Mouse (Mus musculus): ENCODE results near the gene Dscam. TPM values are rescaled to one million over a fixed set of nuclear protein-coding genes. Genes with fewer than 3 reads are reported as not detected.

Gene Dscam
- total RNA-seq, 4 experiments from 2014 or later: 31.5 to 41.2 (median 37.1) TPM

GRCm38 (mm10) chr16:97110028-97110427, 60.5 kb downstream of the Dscam start:
- peak in 1 of 2 experiments; percentile 27 for DNase-seq (ENCODE audit: low spot score in 2 of 2)

GRCm38 (mm10) chr16:97105266-97105665, 65.3 kb downstream of the Dscam start:
- no peak for DNase-seq (ENCODE audit: low spot score in 2 of 2)

DNA sequence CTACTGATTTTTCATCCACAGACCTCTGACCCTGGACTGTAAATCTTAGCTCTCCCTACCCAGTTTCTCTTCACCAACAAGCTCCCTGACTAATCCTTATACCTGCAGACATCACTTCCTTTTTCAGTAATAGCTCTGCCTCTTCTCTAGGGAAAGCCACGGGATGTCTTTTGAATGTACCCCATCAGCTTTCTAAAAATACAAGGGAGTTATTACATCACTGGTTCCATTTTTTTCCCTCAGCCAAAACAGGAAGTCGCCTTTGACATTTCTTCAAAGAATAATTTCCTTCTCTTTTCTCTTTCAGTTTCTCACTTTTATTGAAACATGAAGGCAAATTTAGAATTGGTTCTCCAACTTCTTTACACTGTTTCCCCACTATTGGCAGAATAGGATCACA, 67.5 kb downstream of the Dscam start:
- DNase-seq (ENCODE audit: low spot score in 2 of 2): no peak

- DNase-seq (ENCODE audit: low spot score in 2 of 2): no peak
Observed at GRCm38 (mm10) chr16:97100091-97100490, 70.5 kb downstream of the Dscam start.

DNA sequence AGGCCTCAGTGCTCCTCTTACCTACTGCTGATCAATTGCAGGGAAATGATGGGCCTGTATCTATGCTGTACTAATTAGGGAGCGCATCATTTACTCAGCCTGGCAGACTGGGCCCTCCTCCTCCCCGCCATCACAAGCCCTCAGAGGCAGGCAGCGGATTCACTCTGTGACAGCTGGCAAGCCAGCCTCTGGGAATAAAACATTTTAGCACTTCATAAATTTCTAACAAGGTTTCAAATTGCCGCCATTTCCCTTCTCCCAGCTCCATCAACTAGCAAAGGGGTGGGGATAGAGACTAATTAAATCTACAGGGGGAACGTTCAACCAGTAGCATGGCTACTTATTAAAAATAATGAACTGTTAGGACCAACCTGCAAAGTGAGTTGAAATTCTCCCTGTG, 72.0 kb downstream of the Dscam start:
- DNase-seq (ENCODE audit: low spot score in 2 of 2): no peak

- DNase-seq (ENCODE audit: low spot score in 2 of 2): peak in 1 of 2 experiments; percentile 83
Observed at GRCm38 (mm10) chr16:97096709-97097108, 73.8 kb downstream of the Dscam start.

- DNase-seq (ENCODE audit: low spot score in 2 of 2): no peak
Observed at GRCm38 (mm10) chr16:97095496-97095895, 75.1 kb downstream of the Dscam start.

DNA sequence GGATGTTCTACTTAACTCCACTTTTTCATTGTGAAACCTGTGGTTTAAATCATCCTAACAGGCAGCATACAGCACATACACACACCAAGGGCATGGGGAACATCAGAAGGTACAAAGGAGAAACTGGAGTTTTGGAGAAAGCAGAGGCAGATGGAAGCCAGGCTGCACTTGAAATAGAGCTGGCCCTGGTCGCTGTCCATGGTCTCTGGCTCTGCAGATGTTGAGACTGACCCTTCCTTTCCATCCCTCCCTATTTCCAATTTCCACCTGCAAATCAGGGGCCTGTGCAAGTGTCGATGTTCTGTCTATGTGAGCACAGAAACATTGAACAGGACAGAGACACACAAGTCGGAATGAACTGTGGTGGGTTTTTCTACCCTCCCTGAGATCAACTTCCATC, 81.2 kb downstream of the Dscam start:
- DNase-seq (ENCODE audit: low spot score in 2 of 2): no peak

DNA sequence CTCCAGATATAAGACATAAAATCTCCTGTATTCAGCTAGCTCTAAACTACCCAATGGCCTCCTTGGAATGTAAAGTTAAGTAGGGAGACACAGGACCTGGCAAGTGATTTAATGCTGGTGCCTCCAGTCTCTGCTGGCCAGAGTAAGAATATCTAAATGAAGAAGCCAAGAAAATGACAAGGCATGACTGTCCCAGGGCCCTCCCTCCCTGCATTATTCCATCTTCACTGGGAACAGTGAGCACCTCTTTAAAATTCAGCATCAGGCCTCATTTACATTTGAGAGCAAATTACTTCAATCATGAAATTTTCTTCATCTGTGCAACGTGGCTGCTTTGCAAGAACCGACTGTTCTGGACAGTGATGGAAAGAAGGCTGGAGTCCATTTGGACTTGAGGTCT, 86.9 kb downstream of the Dscam start:
- no peak for DNase-seq (ENCODE audit: low spot score in 2 of 2)

- no peak for DNase-seq (ENCODE audit: low spot score in 2 of 2)
Observed at GRCm38 (mm10) chr16:97075920-97076572, 94.5 kb downstream of the Dscam start.

DNA sequence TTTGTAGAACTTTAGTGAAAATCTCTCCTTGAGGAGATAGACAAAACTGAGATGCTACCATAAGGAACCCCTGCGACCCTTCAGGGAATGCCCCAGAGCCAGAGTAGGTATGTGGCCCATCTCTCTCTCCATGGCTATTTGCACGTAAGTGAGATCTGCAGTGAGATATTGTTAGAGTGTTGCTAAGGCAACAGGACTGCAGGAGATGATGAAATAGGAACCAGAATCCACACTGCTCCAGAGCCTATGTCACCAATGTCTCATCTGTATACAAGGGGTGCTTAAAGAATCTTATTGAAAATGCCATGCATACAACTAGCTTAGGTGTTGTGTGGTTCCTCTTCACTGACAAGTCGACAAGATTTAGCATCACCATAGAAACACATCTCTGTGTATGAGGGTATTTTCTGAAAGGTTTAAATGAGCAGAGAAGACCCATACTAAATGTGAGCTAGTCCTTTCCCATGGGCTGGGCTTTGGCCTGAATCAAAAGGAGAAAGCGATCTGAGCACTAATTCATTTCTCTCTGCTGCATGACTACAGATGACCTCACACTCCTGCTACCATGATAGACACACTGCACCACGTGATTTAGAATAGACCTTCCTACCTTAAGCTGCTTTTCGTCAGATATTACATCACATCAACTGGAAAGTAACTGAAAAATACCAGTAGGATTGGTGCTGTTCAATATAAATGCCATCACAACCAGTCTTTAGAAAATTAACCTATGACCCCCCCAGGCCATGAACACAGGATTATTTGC, 95.2 kb downstream of the Dscam start:
- DNase-seq (ENCODE audit: low spot score in 2 of 2): no peak

DNA sequence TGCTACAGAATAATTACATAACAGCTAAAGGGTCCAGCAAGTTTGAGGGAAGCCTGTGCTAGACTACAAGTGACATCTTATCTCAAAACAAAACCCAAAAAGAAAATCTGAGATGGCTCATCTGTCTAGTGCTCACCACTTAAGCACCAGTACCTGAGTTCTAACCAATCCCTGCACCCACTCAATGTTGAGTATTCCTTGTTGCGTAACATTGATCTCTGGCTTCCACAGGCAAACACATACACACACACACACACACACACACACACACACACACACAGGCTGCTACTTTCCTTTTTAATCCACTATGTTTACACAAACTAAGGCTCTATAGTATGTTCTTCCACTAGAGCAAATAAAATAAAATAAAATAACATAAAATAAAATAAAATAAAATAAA, 96.7 kb downstream of the Dscam start:
- DNase-seq (ENCODE audit: low spot score in 2 of 2): no peak

DNA sequence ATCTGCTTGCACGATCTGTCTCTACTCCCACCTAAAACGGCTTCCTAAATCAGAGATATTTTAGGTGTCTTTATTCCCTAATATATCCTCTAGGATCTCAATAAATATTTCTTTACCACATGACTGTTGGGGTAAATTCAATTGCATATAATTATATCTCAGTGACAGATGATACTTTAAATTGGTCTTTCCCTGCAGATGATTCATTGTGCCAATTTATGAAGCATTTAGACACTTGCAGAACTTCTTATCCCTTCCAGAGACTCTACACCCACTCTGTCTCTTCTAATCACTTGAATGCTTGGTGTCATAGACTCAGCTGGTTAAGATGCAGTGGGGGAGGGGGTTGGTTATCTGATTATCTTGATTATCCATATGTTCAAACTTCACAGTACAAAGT, 97.9 kb downstream of the Dscam start:
- DNase-seq (ENCODE audit: low spot score in 2 of 2): no peak

GRCm38 (mm10) chr16:97066856-97067255, 103.7 kb downstream of the Dscam start:
- DNase-seq (ENCODE audit: low spot score in 2 of 2): no peak

DNA sequence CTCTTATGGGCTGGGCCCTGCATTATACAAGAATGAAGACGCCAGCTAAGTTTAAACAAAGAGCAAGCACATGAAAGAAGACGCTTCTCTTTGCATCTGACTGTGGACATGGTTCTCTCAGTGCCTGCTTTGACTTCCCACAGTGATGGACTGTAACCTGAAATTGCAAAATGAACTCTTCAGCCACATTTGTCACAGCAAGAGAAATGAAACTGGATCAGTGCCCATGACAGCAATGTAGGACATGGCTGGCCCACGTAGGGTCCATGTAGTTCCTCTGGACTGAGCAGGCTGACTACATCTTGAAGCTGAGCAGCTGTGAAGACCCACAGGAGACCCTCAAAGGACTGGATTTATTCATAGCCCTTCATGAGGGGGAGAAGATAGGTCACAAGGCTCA, 108.3 kb downstream of the Dscam start:
- no peak for DNase-seq (ENCODE audit: low spot score in 2 of 2)

DNA sequence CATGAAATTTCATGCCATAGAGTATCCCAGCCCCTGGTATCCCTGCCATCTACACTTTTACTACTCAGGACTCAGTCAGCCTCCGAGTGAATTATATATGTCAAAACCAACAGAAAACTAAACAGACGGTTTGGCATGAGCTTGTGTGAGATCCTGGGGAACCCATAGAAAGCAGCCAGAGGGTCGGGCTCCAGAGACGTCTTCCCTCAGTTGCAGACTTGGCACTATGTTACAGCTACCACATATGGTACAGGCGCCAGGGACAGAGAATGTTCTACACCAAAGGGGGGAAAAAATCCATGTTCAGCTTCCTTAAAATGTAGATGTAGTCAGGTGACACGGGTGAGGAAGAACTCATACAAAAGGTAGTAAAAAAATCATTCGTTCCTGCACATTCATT, 109.2 kb downstream of the Dscam start:
- no peak for DNase-seq (ENCODE audit: low spot score in 2 of 2)

DNA sequence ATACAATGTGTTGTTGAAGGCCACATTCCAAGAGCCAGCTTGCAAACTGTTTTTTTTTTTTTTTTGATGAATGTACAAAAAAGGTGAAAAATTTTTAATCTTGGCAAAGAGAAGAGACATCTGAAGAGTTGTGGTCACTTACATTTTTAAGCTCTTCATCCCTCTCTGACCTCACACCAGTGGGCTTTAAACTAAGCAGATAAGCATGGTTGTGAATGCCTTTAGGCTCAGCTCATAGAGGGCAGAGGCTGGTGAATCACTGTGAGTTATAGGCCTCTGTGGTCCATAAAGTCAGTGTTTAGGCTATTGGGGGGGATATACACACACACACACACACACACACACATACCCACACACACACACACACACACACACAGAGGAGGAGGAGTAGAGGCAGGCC, 109.8 kb downstream of the Dscam start:
- DNase-seq (ENCODE audit: low spot score in 2 of 2): no peak

DNA sequence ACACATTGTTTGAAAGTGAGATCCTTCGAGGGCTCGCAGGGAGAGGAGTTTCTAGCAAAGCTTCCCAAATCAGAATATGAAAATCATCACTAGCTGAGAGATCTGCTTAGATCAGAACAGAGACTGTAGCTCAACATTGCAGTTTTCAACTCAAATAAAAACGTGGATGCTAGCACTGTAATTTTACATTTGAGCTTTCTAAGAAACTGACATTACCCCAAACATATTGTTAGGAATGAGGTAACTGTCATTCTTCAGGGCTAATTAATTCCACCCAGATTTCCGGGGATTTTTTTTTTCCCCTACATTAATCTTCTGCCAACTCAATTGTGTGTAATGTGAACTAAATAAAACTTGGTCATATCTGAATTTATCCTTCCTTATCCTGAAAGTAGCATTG, 110.3 kb downstream of the Dscam start:
- no peak for DNase-seq (ENCODE audit: low spot score in 2 of 2)

GRCm38 (mm10) chr16:97035271-97035670, 135.3 kb downstream of the Dscam start:
- DNase-seq (ENCODE audit: low spot score in 2 of 2): no peak

DNA sequence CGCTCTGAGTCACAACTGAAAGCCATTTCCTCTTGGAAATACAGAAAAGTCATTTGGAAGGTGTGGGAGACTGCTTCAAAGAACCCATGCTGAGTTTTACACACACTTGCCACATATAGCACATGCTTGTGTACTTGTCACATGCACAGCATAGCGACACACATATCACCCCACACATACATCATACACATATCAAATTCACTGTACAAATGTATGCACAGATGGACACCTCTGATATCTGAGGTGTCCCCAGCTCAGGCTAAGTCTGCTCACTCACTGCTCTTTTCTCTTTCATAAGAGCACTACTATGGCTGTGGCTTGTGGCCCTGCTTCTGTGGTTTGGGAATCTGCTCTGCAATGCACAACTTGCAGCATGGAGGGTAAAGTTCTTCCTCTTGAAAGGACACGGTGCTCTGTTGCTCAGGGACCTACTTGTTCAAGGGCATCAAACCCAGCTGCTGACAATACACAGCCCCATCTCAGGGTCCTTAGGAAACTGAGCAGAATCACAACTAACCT, 137.0 kb downstream of the Dscam start:
- no peak for DNase-seq (ENCODE audit: low spot score in 2 of 2)

DNA sequence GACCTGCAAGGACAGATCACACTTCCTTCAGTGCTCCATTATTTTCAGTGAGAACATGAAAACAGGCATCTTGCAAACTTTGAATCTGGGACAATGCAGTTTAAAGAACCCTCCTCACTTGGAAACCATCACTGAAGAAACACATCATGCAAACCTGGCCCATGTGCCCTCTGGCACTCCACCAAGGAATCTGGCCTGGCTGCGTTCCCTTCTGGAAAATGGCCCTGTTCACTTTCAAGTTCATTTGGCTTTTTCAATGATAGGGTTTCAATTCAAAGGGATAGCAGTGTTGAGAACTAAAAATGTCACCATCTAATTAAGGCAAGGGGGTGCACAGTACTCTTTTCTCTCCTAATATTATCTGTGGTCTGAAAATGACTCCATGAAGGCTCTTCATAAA, 142.9 kb downstream of the Dscam start:
- no peak for DNase-seq (ENCODE audit: low spot score in 2 of 2)

- DNase-seq (ENCODE audit: low spot score in 2 of 2): no peak
Observed at GRCm38 (mm10) chr16:97026803-97027202, 143.7 kb downstream of the Dscam start.

GRCm38 (mm10) chr16:97024406-97024805, 146.1 kb downstream of the Dscam start:
- no peak for DNase-seq (ENCODE audit: low spot score in 2 of 2)

All from left cerebral cortex, adult 8-10 months (tissue).